Mouse (Mus musculus): ENCODE results near the gene Nipal1. TPM values are rescaled to one million over a fixed set of nuclear protein-coding genes. Genes with fewer than 3 reads are reported as not detected.
A peak's percentile ranks its signal among the peaks of the same experiment; 100 is the strongest.

Nipal1 gene
- 0.54 and 0.70 TPM in 2 replicates for polyA plus RNA-seq (2015; fragmentation: Nextera tagmentation; extraction: Ambion mirVana)

DNA sequence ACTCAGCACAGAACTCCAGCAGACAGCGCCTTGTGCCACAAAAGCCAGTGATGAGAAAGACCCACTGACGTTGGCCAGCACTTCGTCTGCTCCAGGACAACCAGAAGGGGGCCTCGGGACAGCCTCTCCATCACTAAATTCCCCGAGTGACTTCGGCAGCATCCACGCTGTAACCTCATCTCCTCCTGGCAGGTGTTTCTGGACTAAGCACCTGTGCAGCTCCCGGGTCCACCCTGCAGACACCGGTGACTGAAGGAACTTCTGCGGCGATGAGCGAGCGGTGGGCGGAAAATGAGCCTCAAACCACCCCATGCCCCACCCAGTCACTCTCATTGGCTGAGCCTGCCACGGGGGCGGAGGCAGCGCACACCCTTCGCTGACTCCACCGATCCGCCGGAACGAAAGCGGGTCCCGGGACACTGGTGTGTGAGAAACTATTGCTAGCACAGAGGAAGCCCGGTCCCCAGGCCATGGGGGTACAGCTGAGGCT lies at the start of gene Nipal1:
Gene Nipal1 (plus strand): TSS at position 378 of the 490 bp plus-strand sequence.
- H3K27ac ChIP-seq (ENCODE audit: low read length): no peak within 1 kb of the TSS
- under 1% methylated on average over 25 of the region's 25 CpGs for WGBS

DNA sequence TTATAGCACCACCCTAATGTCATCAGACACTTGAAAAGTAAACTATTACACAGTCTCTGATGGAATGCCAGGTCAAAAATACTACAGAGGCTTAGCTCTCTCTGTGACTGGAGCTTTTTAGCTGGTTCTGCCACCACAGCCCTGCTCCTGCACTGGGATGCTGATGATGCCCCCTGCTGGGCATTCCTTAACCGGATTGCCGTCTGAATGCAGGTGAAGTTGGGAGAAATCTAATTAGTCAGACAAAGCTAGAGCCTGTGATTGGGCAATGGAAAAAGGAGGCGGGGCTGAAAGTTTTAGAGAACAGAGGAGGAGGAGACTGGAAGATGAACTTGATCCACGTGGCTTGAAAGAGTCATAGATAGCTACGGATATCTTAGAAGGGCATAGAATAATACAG lies 46.6 kb upstream of the Nipal1 start:
- H3K9ac ChIP-seq (ENCODE audit: low read depth, low read length): no peak overlapping the region
- no peak overlapping the region for H3K4me2 ChIP-seq (ENCODE audit: low read length)
- no peaks in the 10 kb centered on the region for H3K4me1 ChIP-seq (ENCODE audit: control insufficient read depth, insufficient read depth, low read length)
- no peak for ATAC-seq
- WGBS: 7% methylated on average over 5 of the region's 5 CpGs
- no peak overlapping the region for H3K4me3 ChIP-seq (ENCODE audit: low read depth, low read length)
- H3K9me3 ChIP-seq (replicated peaks; ENCODE audit: control insufficient read depth, low read length, poor library complexity, severe bottlenecking): peaks cover 3% of the 10 kb centered on the region; the same call in 1 of the 2 replicates
- H3K27ac ChIP-seq (ENCODE audit: low read length): no peak overlapping the region
- no peaks in the 10 kb centered on the region for H3K36me3 ChIP-seq (ENCODE audit: control insufficient read depth, insufficient read depth, low read length)
- H3K27me3 ChIP-seq (ENCODE audit: control insufficient read depth, insufficient read depth, low read depth, low read length): no peaks in the 10 kb centered on the region

More for the DNA sequence above, at the start of gene Nipal1:
- ATAC-seq: peak; percentile 91
- Histone ChIP-seq H3K4me2 (ENCODE audit: low read length) (peak within 1 kb of the TSS; percentile 99), H3K27me3 (ENCODE audit: control insufficient read depth, insufficient read depth, low read depth, low read length) (peaks cover 10% of the 10 kb centered on the region), H3K36me3 (ENCODE audit: control insufficient read depth, insufficient read depth, low read length) (no peaks in the 10 kb centered on the region), H3K4me1 (ENCODE audit: control insufficient read depth, insufficient read depth, low read length) (peaks cover 11% of the 10 kb centered on the region; the same call in 1 of the 2 replicates), H3K9ac (ENCODE audit: low read depth, low read length) (peak within 1 kb of the TSS; percentile 52), H3K9me3 (replicated peaks; ENCODE audit: control insufficient read depth, low read length, poor library complexity, severe bottlenecking) (no peaks in the 10 kb centered on the region), H3K4me3 (ENCODE audit: low read depth, low read length) (peak within 1 kb of the TSS; percentile 50)

DNA sequence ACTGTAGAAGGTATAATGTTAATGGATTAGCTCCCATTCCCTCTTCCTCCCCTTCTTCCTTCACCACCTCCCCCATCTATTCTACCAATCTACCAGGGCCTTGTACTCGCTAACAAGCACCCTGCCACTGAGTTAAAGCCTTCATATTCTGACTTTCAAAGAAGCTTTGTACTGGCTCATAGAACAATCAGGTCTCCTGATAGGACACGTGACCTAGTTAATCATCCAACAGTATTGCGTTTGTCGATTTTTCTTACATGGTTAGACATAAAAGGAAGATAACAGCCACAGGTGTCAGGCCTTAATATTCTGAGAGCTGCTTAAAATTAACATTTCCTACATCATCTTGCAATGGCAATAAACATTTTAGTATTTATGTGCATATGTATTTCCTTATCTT lies 44.5 kb upstream of the Nipal1 start:
- ATAC-seq: no peak
- Histone ChIP-seq H3K27me3 (ENCODE audit: control insufficient read depth, insufficient read depth, low read depth, low read length) (no peaks in the 10 kb centered on the region), H3K27ac (ENCODE audit: low read length) (no peak overlapping the region), H3K4me2 (ENCODE audit: low read length) (no peak overlapping the region), H3K9ac (ENCODE audit: low read depth, low read length) (no peak overlapping the region), H3K36me3 (ENCODE audit: control insufficient read depth, insufficient read depth, low read length) (no peaks in the 10 kb centered on the region), H3K4me1 (ENCODE audit: control insufficient read depth, insufficient read depth, low read length) (no peaks in the 10 kb centered on the region), H3K4me3 (ENCODE audit: low read depth, low read length) (no peak overlapping the region), H3K9me3 (replicated peaks; ENCODE audit: control insufficient read depth, low read length, poor library complexity, severe bottlenecking) (peaks cover 3% of the 10 kb centered on the region; the same call in 1 of the 2 replicates)
- WGBS: 90% methylated on average over 4 of the region's 4 CpGs

DNA sequence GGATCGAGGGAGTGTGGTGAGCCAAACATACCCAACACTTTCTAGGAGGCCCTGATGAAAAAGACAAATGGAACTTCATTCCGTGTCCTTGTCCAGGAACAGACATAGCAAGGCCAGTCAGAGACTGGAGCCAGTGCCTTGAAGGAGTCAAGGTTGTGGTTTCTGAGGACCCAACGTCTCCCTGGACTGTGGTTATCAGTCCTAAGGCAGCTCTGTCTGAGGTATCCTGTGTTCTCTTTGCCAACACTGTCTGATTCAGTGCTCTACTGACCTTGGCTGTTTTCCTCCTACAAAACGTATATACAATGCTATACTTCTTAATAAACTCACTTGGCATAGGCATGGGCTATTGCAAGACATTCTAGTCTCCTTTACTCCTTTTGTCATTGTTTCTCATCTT lies 30.2 kb upstream of the Nipal1 start:
- Histone ChIP-seq H3K4me3 (ENCODE audit: low read depth, low read length) (no peak overlapping the region), H3K4me1 (ENCODE audit: control insufficient read depth, insufficient read depth, low read length) (no peaks in the 10 kb centered on the region), H3K36me3 (ENCODE audit: control insufficient read depth, insufficient read depth, low read length) (no peaks in the 10 kb centered on the region), H3K9ac (ENCODE audit: low read depth, low read length) (no peak overlapping the region), H3K27me3 (ENCODE audit: control insufficient read depth, insufficient read depth, low read depth, low read length) (no peaks in the 10 kb centered on the region), H3K27ac (ENCODE audit: low read length) (no peak overlapping the region), H3K9me3 (replicated peaks; ENCODE audit: control insufficient read depth, low read length, poor library complexity, severe bottlenecking) (no peaks in the 10 kb centered on the region), H3K4me2 (ENCODE audit: low read length) (no peak overlapping the region)
- no peak for ATAC-seq
- WGBS: 89% methylated on average over 4 of the region's 4 CpGs

DNA sequence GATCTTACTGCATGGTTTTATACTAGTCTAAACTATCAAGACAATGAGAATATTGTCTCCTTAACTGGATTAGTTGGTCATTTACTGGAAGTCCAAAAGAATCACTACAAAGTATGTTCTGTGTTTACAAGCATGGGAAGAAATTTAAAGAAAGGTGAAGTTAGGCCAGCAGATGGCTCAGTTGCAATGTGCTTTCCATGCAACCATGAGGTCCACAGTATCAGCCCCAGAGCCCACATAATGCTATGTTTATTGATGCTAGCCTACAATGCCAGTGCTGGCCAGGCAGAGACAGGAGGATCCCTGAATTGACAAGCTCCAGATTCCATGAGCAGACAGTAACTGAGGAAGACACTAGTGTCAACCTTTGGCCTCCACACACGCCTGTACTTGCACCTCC lies 26.6 kb upstream of the Nipal1 start:
- H3K4me3 ChIP-seq (ENCODE audit: low read depth, low read length): no peak overlapping the region
- 95% methylated on average over 1 of the region's 1 CpGs for WGBS
- no peaks in the 10 kb centered on the region for H3K9me3 ChIP-seq (replicated peaks; ENCODE audit: control insufficient read depth, low read length, poor library complexity, severe bottlenecking)
- H3K27ac ChIP-seq (ENCODE audit: low read length): no peak overlapping the region
- H3K4me2 ChIP-seq (ENCODE audit: low read length): no peak overlapping the region
- H3K9ac ChIP-seq (ENCODE audit: low read depth, low read length): no peak overlapping the region
- H3K4me1 ChIP-seq (ENCODE audit: control insufficient read depth, insufficient read depth, low read length): no peaks in the 10 kb centered on the region
- no peak for ATAC-seq
- H3K27me3 ChIP-seq (ENCODE audit: control insufficient read depth, insufficient read depth, low read depth, low read length): no peaks in the 10 kb centered on the region
- H3K36me3 ChIP-seq (ENCODE audit: control insufficient read depth, insufficient read depth, low read length): no peaks in the 10 kb centered on the region

DNA sequence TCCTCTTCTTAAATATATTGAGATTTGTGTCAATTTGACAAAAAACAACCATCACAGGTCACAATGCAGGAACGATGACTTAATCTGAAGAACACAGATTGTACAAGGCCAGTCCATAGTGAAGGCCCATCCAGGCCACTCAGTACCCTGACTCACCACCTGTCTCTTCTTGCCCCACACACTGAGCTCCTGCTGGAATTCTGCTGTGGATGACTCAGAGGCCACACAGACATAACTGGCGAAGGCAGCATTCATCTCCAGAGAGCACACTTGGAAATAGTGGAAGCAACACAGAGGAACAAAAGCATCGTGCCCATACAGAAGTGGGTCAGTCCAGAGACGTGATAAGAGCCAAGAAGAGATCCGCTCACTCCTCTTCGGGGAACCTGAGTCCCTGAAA lies 17.6 kb upstream of the Nipal1 start:
- no peaks in the 10 kb centered on the region for H3K4me1 ChIP-seq (ENCODE audit: control insufficient read depth, insufficient read depth, low read length)
- no peaks in the 10 kb centered on the region for H3K9me3 ChIP-seq (replicated peaks; ENCODE audit: control insufficient read depth, low read length, poor library complexity, severe bottlenecking)
- ATAC-seq: no peak
- no peak overlapping the region for H3K27ac ChIP-seq (ENCODE audit: low read length)
- 90% methylated on average over 6 of the region's 6 CpGs for WGBS
- no peak overlapping the region for H3K9ac ChIP-seq (ENCODE audit: low read depth, low read length)
- no peaks in the 10 kb centered on the region for H3K27me3 ChIP-seq (ENCODE audit: control insufficient read depth, insufficient read depth, low read depth, low read length)
- H3K4me3 ChIP-seq (ENCODE audit: low read depth, low read length): no peak overlapping the region
- no peak overlapping the region for H3K4me2 ChIP-seq (ENCODE audit: low read length)
- H3K36me3 ChIP-seq (ENCODE audit: control insufficient read depth, insufficient read depth, low read length): no peaks in the 10 kb centered on the region

DNA sequence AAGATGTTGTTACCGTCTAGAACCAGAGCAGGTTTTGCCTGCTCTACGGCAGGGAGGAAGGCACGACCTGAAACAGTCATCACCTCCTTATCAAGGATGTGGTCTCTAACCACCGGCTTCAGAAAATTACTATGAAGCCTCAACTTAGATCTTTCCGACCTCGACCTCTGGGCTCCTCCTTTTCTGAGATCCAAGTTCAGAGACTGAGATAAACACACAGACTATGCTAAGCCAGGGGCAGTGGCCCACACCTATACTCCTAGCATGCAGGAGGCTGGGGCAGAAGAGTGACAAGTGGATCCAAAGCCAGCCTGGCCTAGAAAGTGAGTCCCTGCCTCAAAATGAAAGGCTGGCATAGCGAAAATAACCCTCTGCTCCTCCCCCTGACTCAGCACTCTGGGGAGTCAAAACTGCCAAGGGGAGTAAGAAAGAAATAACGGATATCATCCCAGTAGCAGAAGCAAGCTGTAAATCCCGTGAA lies 12.8 kb upstream of the Nipal1 start:
- no peaks in the 10 kb centered on the region for H3K27me3 ChIP-seq (ENCODE audit: control insufficient read depth, insufficient read depth, low read depth, low read length)
- whole genome bisulfite sequencing: 87% methylated on average over 9 of the region's 9 CpGs
- no peaks in the 10 kb centered on the region for H3K4me1 ChIP-seq (ENCODE audit: control insufficient read depth, insufficient read depth, low read length)
- no peak overlapping the region for H3K4me2 ChIP-seq (ENCODE audit: low read length)
- no peaks in the 10 kb centered on the region for H3K36me3 ChIP-seq (ENCODE audit: control insufficient read depth, insufficient read depth, low read length)
- no peak overlapping the region for H3K27ac ChIP-seq (ENCODE audit: low read length)
- no peak overlapping the region for H3K4me3 ChIP-seq (ENCODE audit: low read depth, low read length)
- H3K9me3 ChIP-seq (replicated peaks; ENCODE audit: control insufficient read depth, low read length, poor library complexity, severe bottlenecking): no peaks in the 10 kb centered on the region
- ATAC-seq: no peak
- H3K9ac ChIP-seq (ENCODE audit: low read depth, low read length): no peak overlapping the region

DNA sequence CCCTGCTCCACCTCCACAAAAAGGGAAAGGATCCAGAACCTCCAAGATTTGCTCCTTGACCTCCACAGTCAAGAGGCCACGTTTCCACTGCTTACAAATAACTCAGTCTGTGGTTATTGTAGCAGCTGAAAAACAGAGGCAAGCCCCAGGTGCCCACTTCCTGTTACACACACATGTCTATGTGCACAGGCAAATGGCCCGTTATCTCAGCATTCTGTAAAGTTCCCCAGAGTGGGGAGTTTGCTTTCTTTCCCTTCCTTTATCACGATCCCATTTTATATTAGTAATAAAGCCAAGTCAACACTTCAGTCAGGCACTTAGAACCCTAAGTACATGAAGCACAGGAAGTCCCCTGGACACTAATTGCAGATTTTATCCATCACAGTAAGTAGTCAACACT lies 11.5 kb upstream of the Nipal1 start:
- WGBS: 80% methylated on average over 3 of the region's 3 CpGs
- no peak overlapping the region for H3K4me2 ChIP-seq (ENCODE audit: low read length)
- ATAC-seq: no peak

DNA sequence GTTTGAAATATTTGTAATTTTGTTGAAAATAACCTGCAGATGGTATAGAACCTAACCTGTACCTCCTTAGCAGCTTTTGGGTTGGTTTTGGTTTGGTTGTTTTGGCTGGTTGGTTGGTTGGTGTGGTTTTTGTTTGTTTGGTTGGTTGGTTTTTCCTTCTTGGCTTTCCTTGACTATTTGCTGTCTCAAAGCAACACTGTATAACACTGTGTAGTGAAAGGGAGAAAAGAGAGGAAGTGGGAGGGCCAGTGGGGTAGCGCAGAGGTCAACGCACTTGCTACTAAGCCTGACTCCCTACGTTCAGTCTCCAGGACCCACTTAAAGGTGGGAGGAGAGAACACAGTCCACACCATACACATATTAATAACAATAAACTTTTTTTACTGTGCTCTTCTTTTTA lies 11.0 kb upstream of the Nipal1 start:
- Histone ChIP-seq H3K4me3 (ENCODE audit: low read depth, low read length) (no peak overlapping the region), H3K27ac (ENCODE audit: low read length) (no peak overlapping the region), H3K4me1 (ENCODE audit: control insufficient read depth, insufficient read depth, low read length) (no peaks in the 10 kb centered on the region), H3K9me3 (replicated peaks; ENCODE audit: control insufficient read depth, low read length, poor library complexity, severe bottlenecking) (no peaks in the 10 kb centered on the region; the same call in 1 of the 2 replicates), H3K9ac (ENCODE audit: low read depth, low read length) (no peak overlapping the region), H3K27me3 (ENCODE audit: control insufficient read depth, insufficient read depth, low read depth, low read length) (no peaks in the 10 kb centered on the region), H3K36me3 (ENCODE audit: control insufficient read depth, insufficient read depth, low read length) (no peaks in the 10 kb centered on the region), H3K4me2 (ENCODE audit: low read length) (no peak overlapping the region)
- WGBS: 92% methylated on average over 3 of the region's 3 CpGs
- ATAC-seq: no peak

More for the DNA sequence above, 11.5 kb upstream of the Nipal1 start:
- H3K27ac ChIP-seq (ENCODE audit: low read length): no peak overlapping the region
- no peaks in the 10 kb centered on the region for H3K36me3 ChIP-seq (ENCODE audit: control insufficient read depth, insufficient read depth, low read length)
- no peak overlapping the region for H3K9ac ChIP-seq (ENCODE audit: low read depth, low read length)
- no peaks in the 10 kb centered on the region; the same call in 1 of the 2 replicates for H3K9me3 ChIP-seq (replicated peaks; ENCODE audit: control insufficient read depth, low read length, poor library complexity, severe bottlenecking)
- H3K4me3 ChIP-seq (ENCODE audit: low read depth, low read length): no peak overlapping the region
- H3K4me1 ChIP-seq (ENCODE audit: control insufficient read depth, insufficient read depth, low read length): no peaks in the 10 kb centered on the region
- no peaks in the 10 kb centered on the region for H3K27me3 ChIP-seq (ENCODE audit: control insufficient read depth, insufficient read depth, low read depth, low read length)
